Mouse (Mus musculus) cerebellum, adult 11 months (tissue): ENCODE results near the gene 9130019O22Rik.
"Not testable (repeated sequence)": the region's sequence is repeated elsewhere in the genome, so short reads cannot be mapped to it uniquely, and the experiment has no call there.

Experiments
- DNase-seq: peaks from one replicate; pipeline ENCODE4 v3.0.0; 2022

Gene 9130019O22Rik

GRCm38 (mm10) chr7:127375271-127376245 is 11.4 kb downstream of the 9130019O22Rik start, which contains the start of gene Zfp747:
Zfp747 (minus strand) TSS chr7:127376050.
- DNase-seq, result peak; percentile 93

GRCm38 (mm10) chr7:127371870-127372269 is 15.1 kb downstream of the 9130019O22Rik start:
- DNase-seq, result not testable (repeated sequence)

GRCm38 (mm10) chr7:127371213-127371612 is 15.8 kb downstream of the 9130019O22Rik start:
- no peak for DNase-seq

- no peak for DNase-seq
These were observed 20.7 kb downstream of the 9130019O22Rik start for GRCm38 (mm10) chr7:127366249-127366648.

GRCm38 (mm10) chr7:127364166-127364565 is 22.8 kb downstream of the 9130019O22Rik start:
- DNase-seq, result peak; percentile 42

- peak; percentile 64 for DNase-seq
These were observed 23.5 kb downstream of the 9130019O22Rik start for GRCm38 (mm10) chr7:127363475-127363921.

GRCm38 (mm10) chr7:127362418-127362817 is 24.5 kb downstream of the 9130019O22Rik start:
- DNase-seq, result not testable (repeated sequence)

GRCm38 (mm10) chr7:127361449-127361848 is 25.5 kb downstream of the 9130019O22Rik start:
- DNase-seq, result no peak

GRCm38 (mm10) chr7:127360265-127360664 is 26.7 kb downstream of the 9130019O22Rik start:
- DNase-seq, result no peak

GRCm38 (mm10) chr7:127358472-127358871 is 28.5 kb downstream of the 9130019O22Rik start:
- no peak for DNase-seq

GRCm38 (mm10) chr7:127357871-127358270 is 29.1 kb downstream of the 9130019O22Rik start:
- no peak for DNase-seq

- DNase-seq, result no peak
These were observed 31.2 kb downstream of the 9130019O22Rik start for GRCm38 (mm10) chr7:127355796-127356195.

GRCm38 (mm10) chr7:127351230-127352004 is 35.5 kb downstream of the 9130019O22Rik start:
- DNase-seq, result no peak

GRCm38 (mm10) chr7:127346676-127347075 is 40.3 kb downstream of the 9130019O22Rik start:
- DNase-seq, result peak; percentile 24

GRCm38 (mm10) chr7:127345512-127346325 is 41.2 kb downstream of the 9130019O22Rik start, which contains the start of gene Zfp768:
Zfp768 (minus strand) TSS chr7:127345589.
- peak; percentile 92 for DNase-seq

- DNase-seq, result no peak
These were observed 41.9 kb downstream of the 9130019O22Rik start for GRCm38 (mm10) chr7:127345092-127345491.

- peak; percentile 27 for DNase-seq
These were observed 42.6 kb downstream of the 9130019O22Rik start for GRCm38 (mm10) chr7:127344371-127344770.

- DNase-seq, result peak; percentile 27
These were observed 43.5 kb downstream of the 9130019O22Rik start for GRCm38 (mm10) chr7:127343351-127344019.

GRCm38 (mm10) chr7:127342888-127343287 is 44.1 kb downstream of the 9130019O22Rik start:
- DNase-seq, result no peak

- DNase-seq, result no peak
These were observed 44.6 kb downstream of the 9130019O22Rik start for GRCm38 (mm10) chr7:127342332-127342731.

- not testable (repeated sequence) for DNase-seq
These were observed 45.1 kb downstream of the 9130019O22Rik start for GRCm38 (mm10) chr7:127341861-127342260.

GRCm38 (mm10) chr7:127341356-127341755 is 45.6 kb downstream of the 9130019O22Rik start:
- no peak for DNase-seq
